ENCODE assay signal across 20 mouse cellular contexts in genomic region chr15:29026219-29026618, GRCm38 (mm10).
DNase-seq lines count a peak whose midpoint lies in the region; ATAC-seq lines count a peak whose summit lies in the region.
"Had no signal": no experiment of that assay in that cellular context is flagged by ENCODE, and none has a peak within 500 bp of the region (broad histone marks: within the 10 kb centered on the region; RNA-seq: fewer than 3 reads in every experiment).

No protein-coding gene starts in this region.

- ATAC-seq in hematopoietic stem cell, adult 5-6 weeks (replicated peaks in 1 of 2; ENCODE audit: insufficient read depth in 1 of 2, low FRiP score in 2 of 2, low TSS enrichment in 1 of 2, low read depth in 1 of 2, poor library complexity in 2 of 2, severe bottlenecking in 2 of 2) = peak; percentile 62 to 78; a peak in 3 of 4 replicates
- ATAC-seq in neutrophil, adult 5-6 weeks (ENCODE audit: extremely low read depth, insufficient number of reproducible peaks, low FRiP score, poor library complexity, severe bottlenecking) = peak; percentile 74
- ATAC-seq: forebrain, embryonic 15.5 days; hindbrain, embryonic 16.5 days; inflammation-experienced regulatory T-cells, adult 6 months had no signal

- WGBS in heart, embryonic 10.5 days = 76% methylated on average over 3 of the region's 3 CpGs

- H3K27ac ChIP-seq in heart, embryonic 10.5 days = no peak overlapping the region
- H3K27ac ChIP-seq: embryonic facial prominence, embryonic 15.5 days; forebrain, embryonic 15.5 days; heart, embryonic 15.5 days had no signal

- DNase-seq in A20 (ENCODE audit: low read depth, low spot score) (peak; percentile 32), MEL-GATA-1-ER (ENCODE audit: extremely low read depth, low read depth) (peak; percentile 12)
- no peak for DNase-seq in heart, embryonic 10.5 days (ENCODE audit: low spot score)
- DNase-seq in natural killer cell, adult 2 months (ENCODE audit: low spot score in 2 of 2) = no peak
- DNase-seq in heart, postnatal 36 days = no peak
- DNase-seq: adrenal gland, postnatal 10 days; cerebellum, adult 11-12 months; cerebellum, adult 9-11 months; embryo, embryonic 11 days; gastrocnemius, postnatal 36 days; heart, adult 18-20 months; heart, postnatal 14 days had no signal

- H3K36me3 ChIP-seq in heart, embryonic 10.5 days = no peaks in the 10 kb centered on the region
- H3K36me3 ChIP-seq: embryonic facial prominence, embryonic 15.5 days; forebrain, embryonic 15.5 days; heart, embryonic 15.5 days had no signal

- H3K4me1 ChIP-seq in heart, embryonic 10.5 days = no peaks in the 10 kb centered on the region
- H3K4me1 ChIP-seq: embryonic facial prominence, embryonic 15.5 days; forebrain, embryonic 15.5 days; heart, embryonic 15.5 days had no signal

- H3K9me3 ChIP-seq in heart, embryonic 10.5 days = no peaks in the 10 kb centered on the region
- H3K9me3 ChIP-seq: embryonic facial prominence, embryonic 15.5 days; forebrain, embryonic 15.5 days; heart, embryonic 15.5 days had no signal

- H3K4me3 ChIP-seq in heart, embryonic 10.5 days = no peak overlapping the region
- H3K4me3 ChIP-seq: embryonic facial prominence, embryonic 15.5 days; erythroblast, embryonic 14.5 days; forebrain, embryonic 15.5 days; heart, embryonic 15.5 days had no signal

- no peaks in the 10 kb centered on the region for H3K27me3 ChIP-seq in heart, embryonic 10.5 days (ENCODE audit: insufficient read depth, poor library complexity, severe bottlenecking)
- H3K27me3 ChIP-seq: embryonic facial prominence, embryonic 15.5 days; forebrain, embryonic 15.5 days; heart, embryonic 15.5 days had no signal

- intact Hi-C loops in heart, postnatal 36 days (cut with DNase I) = no loop called here

Comparison
In these comparisons a context has a peak if more than half of its experiments do, and no peak if none do; other contexts are left out.
1. DNase-seq: peak in A20 (single experiment) and MEL-GATA-1-ER (single experiment); none in heart, embryonic 10.5 days (single experiment), natural killer cell, adult 2 months (0 of 2) and heart, postnatal 36 days (0 of 2).